Mouse (Mus musculus): Measurements from ENCODE around the gene Col4a2. TPM values are rescaled to one million over a fixed set of nuclear protein-coding genes. Genes with fewer than 3 reads are reported as not detected.

Gene Col4a2
- 0.09 to 0.26 TPM in 2 of 4 replicates, not detected in the others for total RNA-seq (2023)

GRCm38 (mm10) chr8:11312349-11313175, at the start of gene Col4a2, which contains the start of gene Col4a1:
Col4a2 (plus strand) TSS chr8:11312805.
Col4a1 (minus strand) TSS chr8:11312826.

GRCm38 (mm10) chr8:11477811-11478761, 165.5 kb downstream of the Col4a2 start, which contains the start of gene Rab20:
Rab20 (minus strand) TSS chr8:11478710.

GRCm38 (mm10) chr8:11497017-11497990, 184.7 kb downstream of the Col4a2 start, which contains the start of gene Naxd:
Naxd (plus strand) TSS chr8:11497506.

Other genes with a start within 250 kb of the Col4a2 start
- 0.28 to 1.1 TPM (median 0.66 TPM) in 3 of 4 replicates, not detected in the other for gene Col4a1, start within 50 bp of the Col4a2 start, total RNA-seq (2023)
- gene Rab20, start 165.9 kb downstream of the Col4a2 start, total RNA-seq (2023), result 7.5 to 13.8 TPM (median 10.2 TPM) in 4 replicates
- 26.4 to 36.4 TPM (median 29.8 TPM) in 4 replicates for gene Naxd, start 184.7 kb downstream of the Col4a2 start, total RNA-seq (2023)
- gene Cars2, start 238.0 kb downstream of the Col4a2 start, total RNA-seq (2023), result 29.2 to 37.3 TPM (median 36.7 TPM) in 4 replicates
- 53.9 to 68.1 TPM (median 65.9 TPM) in 4 replicates for gene Ing1, start 242.8 kb downstream of the Col4a2 start, total RNA-seq (2023)